Mouse (Mus musculus) CH12.LX (cell line): ENCODE data around the gene Cntn1. TPM values are rescaled to one million over a fixed set of nuclear protein-coding genes. Genes with fewer than 3 reads are reported as not detected.

ENCODE experiments used
- DNase-seq: peaks from one replicate; pipeline ENCODE4 v3.0.0-alpha.2; 2013; ENCODE audit errors: extremely low read depth
- H3K27ac ChIP-seq: 2 replicates; pipeline ENCODE4 v1.5.1; 2012; ENCODE audit warnings: low read depth, mild to moderate bottlenecking, control low read depth, moderate library complexity; ENCODE audit not compliant: insufficient read depth
- H3K27me3 ChIP-seq: replicated peaks from 2 replicates; pipeline ENCODE3; 2012; ENCODE audit warnings: inconsistent platforms
- H3K36me3 ChIP-seq, 2 experiments: replicated peaks in 1 of 2; 2 replicates each; pipeline versions ENCODE3 to v1.6.1; 2012; ENCODE audit warnings: inconsistent platforms in 1 of 2, low read length in 1 of 2, mild to moderate bottlenecking in 1 of 2, mixed read lengths in 1 of 2, moderate library complexity in 1 of 2; ENCODE audit not compliant: control insufficient read depth in 1 of 2, insufficient read depth in 1 of 2
- H3K4me1 ChIP-seq, 2 experiments: 2 replicates each; pipeline ENCODE4 v1.6.1; 2012; ENCODE audit warnings: inconsistent platforms in 1 of 2, moderate library complexity in 1 of 2; ENCODE audit not compliant: insufficient read depth in 2 of 2, control insufficient read depth in 1 of 2
- H3K4me2 ChIP-seq: 2 replicates; pipeline ENCODE4 v1.6.1; 2012; ENCODE audit warnings: low read depth, mild to moderate bottlenecking, control low read depth; ENCODE audit not compliant: poor library complexity, insufficient read depth, severe bottlenecking
- H3K4me3 ChIP-seq, 3 experiments: fragments of 150-350 bp in 1 of 3; sonication (generic) in 1 of 3; replicated peaks in 1 of 3; 2 replicates each; pipeline versions ENCODE3 to v1.5.1; 2011 to 2012; ENCODE audit warnings: low read depth in 2 of 3, low read length in 2 of 3, mild to moderate bottlenecking in 2 of 3, moderate library complexity in 2 of 3, control low read depth in 1 of 3, improper control_type of control experiment in 1 of 3, inconsistent platforms in 1 of 3, mixed read lengths in 1 of 3; ENCODE audit not compliant: poor library complexity in 1 of 3
- H3K79me2 ChIP-seq: replicated peaks from 2 replicates; pipeline ENCODE4 v1.6.1; 2012; ENCODE audit warnings: mild to moderate bottlenecking, moderate library complexity; ENCODE audit not compliant: control insufficient read depth, poor library complexity, insufficient read depth, severe bottlenecking; ENCODE audit errors: extremely low read depth
- H3K9ac ChIP-seq: 2 replicates; pipeline ENCODE4 v1.6.1; 2012; ENCODE audit warnings: low read depth, mild to moderate bottlenecking, control low read depth, moderate library complexity; ENCODE audit not compliant: insufficient read depth
- H3K9me3 ChIP-seq: replicated peaks from 2 replicates; pipeline ENCODE3; 2012; ENCODE audit warnings: low read length, inconsistent platforms, mixed read lengths
- CHD1 ChIP-seq: IDR thresholded peaks from 2 replicates; pipeline ENCODE4 v1.6.1; 2012; ENCODE audit warnings: low read depth, low read length, improper control_type of control experiment, inconsistent platforms
- CTCF ChIP-seq, 2 experiments: IDR thresholded peaks in 1 of 2; conservative IDR thresholded peaks in 1 of 2; 2 replicates each; pipeline ENCODE4 v1.5.1; 2011 to 2012; ENCODE audit warnings: low read depth in 2 of 2, low read length in 2 of 2, improper control_type of control experiment in 1 of 2, inconsistent platforms in 1 of 2, mild to moderate bottlenecking in 1 of 2, moderate library complexity in 1 of 2
- E2F4 ChIP-seq: IDR thresholded peaks from 2 replicates; pipeline ENCODE4 v1.6.1; 2011; ENCODE audit warnings: low read depth, low read length, improper control_type of control experiment; ENCODE audit not compliant: insufficient replicate concordance
- ELF1 ChIP-seq: IDR thresholded peaks from 2 replicates; pipeline ENCODE4 v1.6.1; 2014; ENCODE audit warnings: low read depth, mild to moderate bottlenecking, inconsistent platforms, low read length, improper control_type of control experiment
- ETS1 ChIP-seq: conservative IDR thresholded peaks from 2 replicates; pipeline ENCODE4 v1.6.1; 2012; ENCODE audit warnings: low read depth, mild to moderate bottlenecking, inconsistent platforms, low read length, improper control_type of control experiment, moderate library complexity
- GABPA ChIP-seq: IDR thresholded peaks from 2 replicates; pipeline ENCODE4 v1.6.1; 2012; ENCODE audit warnings: low read depth, low read length, improper control_type of control experiment, inconsistent platforms; ENCODE audit not compliant: insufficient replicate concordance
- MAFK ChIP-seq: IDR thresholded peaks from 2 replicates; pipeline ENCODE4 v1.6.1; 2011; ENCODE audit warnings: low read length, improper control_type of control experiment; ENCODE audit not compliant: insufficient replicate concordance
- MAX ChIP-seq: IDR thresholded peaks from 2 replicates; pipeline ENCODE4 v1.6.1; 2011; ENCODE audit warnings: low read length, improper control_type of control experiment
- MAZ ChIP-seq: IDR thresholded peaks from 2 replicates; pipeline ENCODE4 v1.6.1; 2012; ENCODE audit warnings: low read depth, mild to moderate bottlenecking, inconsistent platforms, low read length, improper control_type of control experiment, moderate library complexity
- MEF2A ChIP-seq: IDR thresholded peaks from 2 replicates; pipeline ENCODE4 v1.6.1; 2014; ENCODE audit warnings: low read depth, mild to moderate bottlenecking, inconsistent platforms, low read length, improper control_type of control experiment, borderline replicate concordance
- NELFE ChIP-seq: IDR thresholded peaks from 2 replicates; pipeline ENCODE4 v1.6.1; 2011; ENCODE audit warnings: low read depth, low read length, improper control_type of control experiment
- NRF1 ChIP-seq: IDR thresholded peaks from 2 replicates; pipeline ENCODE4 v1.6.1; 2014; ENCODE audit warnings: low read depth, mild to moderate bottlenecking, inconsistent platforms, low read length, improper control_type of control experiment, moderate library complexity
- PAX5 ChIP-seq: IDR thresholded peaks from 2 replicates; pipeline ENCODE4 v1.6.1; 2012; ENCODE audit warnings: low read length, inconsistent platforms, mixed read lengths
- POLR2A ChIP-seq: IDR thresholded peaks from 2 replicates; pipeline ENCODE4 v1.6.1; 2011; ENCODE audit warnings: low read depth, mild to moderate bottlenecking, improper control_type of control experiment, low read length
- POLR2AphosphoS2 ChIP-seq: IDR thresholded peaks from 2 replicates; pipeline ENCODE4 v1.6.1; 2011; ENCODE audit warnings: low read depth, low read length, improper control_type of control experiment
- RAD21 ChIP-seq: IDR thresholded peaks from 2 replicates; pipeline ENCODE4 v1.6.1; 2011; ENCODE audit warnings: low read depth, mild to moderate bottlenecking, low read length, improper control_type of control experiment, moderate library complexity
- SIN3A ChIP-seq: IDR thresholded peaks from 2 replicates; pipeline ENCODE4 v1.6.1; 2012; ENCODE audit warnings: low read length, improper control_type of control experiment, inconsistent platforms
- SMC3 ChIP-seq: IDR thresholded peaks from 2 replicates; pipeline ENCODE4 v1.6.1; 2011; ENCODE audit warnings: low read depth, low read length, improper control_type of control experiment
- TBP ChIP-seq: conservative IDR thresholded peaks from 2 replicates; pipeline ENCODE4 v1.6.1; 2011; ENCODE audit warnings: low read depth, low read length, improper control_type of control experiment
- UBTF ChIP-seq: IDR thresholded peaks from 2 replicates; pipeline ENCODE4 v1.6.1; 2012; ENCODE audit warnings: low read depth, mild to moderate bottlenecking, inconsistent platforms, low read length, improper control_type of control experiment, moderate library complexity
- USF1 ChIP-seq: IDR thresholded peaks from 2 replicates; pipeline ENCODE4 v1.6.1; 2014; ENCODE audit warnings: low read depth, mild to moderate bottlenecking, inconsistent platforms, low read length, improper control_type of control experiment
- USF2 ChIP-seq: conservative IDR thresholded peaks from 2 replicates; pipeline ENCODE4 v1.6.1; 2011; ENCODE audit warnings: low read depth, low read length, improper control_type of control experiment
- ZC3H11A ChIP-seq: IDR thresholded peaks from 2 replicates; pipeline ENCODE4 v1.6.1; 2012; ENCODE audit warnings: low read depth, mild to moderate bottlenecking, inconsistent platforms, low read length, improper control_type of control experiment
- ZNF384 ChIP-seq: IDR thresholded peaks from 2 replicates; pipeline ENCODE4 v1.6.1; 2012; ENCODE audit warnings: low read depth, low read length, improper control_type of control experiment, inconsistent platforms
- dilution Hi-C: fragments of 300-500 bp; cut with MboI; formaldehyde crosslinking; loops from 2 replicates; pipeline ENCODE4 v1.14.3; 2020; ENCODE audit warnings: low sequenced_read_pairs; ENCODE audit not compliant: extremely low pct_unique_long_range_greater_than_20kb, extremely low pct_ligation_motif_present
- in situ Hi-C: fragments of 300-500 bp; cut with MboI; formaldehyde crosslinking; loops from 3 replicates; pipeline ENCODE4 v1.14.3; 2019; ENCODE audit warnings: low sequenced_read_pairs, low pct_ligation_motif_present, low pct_unique_long_range_greater_than_20kb, mixed read lengths
- polyA plus RNA-seq: library from polyadenylated mRNA; unstranded; fragments of >175 nt; gene quantifications from 2 replicates; pipeline ENCODE4 v1.2.1, GENCODE M21; 2012; ENCODE audit warnings: low read depth; ENCODE audit not compliant: insufficient read length
- total RNA-seq, 2 experiments: library from RNA; depleted of rRNA; stranded (reverse); fragments of 300-350 nt in 1 of 2; fragments of >200 nt in 1 of 2; gene quantifications; 2 replicates each; pipeline ENCODE4 v1.2.3; 2012 to 2014

Gene Cntn1
- total and polyA plus RNA-seq, 3 experiments: 0.04 TPM; not detected in 2

DNA sequence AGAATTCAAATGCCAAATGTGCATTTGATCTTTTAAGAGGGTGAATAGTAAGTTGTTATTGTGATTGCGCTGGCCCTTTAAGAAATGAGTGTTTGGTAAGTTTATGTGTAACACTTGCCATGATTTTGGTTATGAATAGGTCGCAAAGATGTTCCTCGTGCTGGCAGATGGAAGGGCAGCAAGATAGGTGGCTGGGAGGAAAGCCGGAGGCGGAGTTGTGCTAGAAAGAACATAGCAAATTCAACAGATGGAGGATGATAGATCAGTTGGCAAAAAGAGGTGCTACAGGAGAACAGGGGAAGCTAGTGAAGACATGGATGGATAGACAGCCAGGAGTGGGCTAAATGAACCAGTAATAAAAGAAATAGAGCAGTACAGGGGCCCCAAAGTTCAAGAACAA is 115.3 kb downstream of the Cntn1 start:
- no peaks in the 10 kb centered on the region for H3K36me3 ChIP-seq
- H3K79me2 ChIP-seq: no peaks in the 10 kb centered on the region
- TF ChIP-seq NELFE (no peak), E2F4 (no peak), GABPA (no peak), PAX5 (no peak), ELF1 (no peak), ETS1 (no peak), POLR2A (no peak), MAZ (no peak), POLR2AphosphoS2 (no peak), MAFK (no peak), MEF2A (no peak), TBP (no peak), MAX (no peak), SMC3 (no peak), ZNF384 (no peak), NRF1 (no peak), SIN3A (no peak), CTCF (conservative IDR thresholded peaks at IDR 0.05 in 1 of 2, IDR thresholded peaks at IDR 0.05 in 1 of 2; ENCODE audit: low read depth in 2 of 2, low read length in 2 of 2) (no peak), RAD21 (no peak)
- in situ Hi-C loops: no loop called here
- H3K27me3 ChIP-seq: no peaks in the 10 kb centered on the region
- no peaks in the 10 kb centered on the region for H3K4me1 ChIP-seq
- dilution Hi-C loops: no loop called here
- no peak for DNase-seq
- peaks cover 38% of the 10 kb centered on the region for H3K9me3 ChIP-seq
- no peak overlapping the region for H3K4me3 ChIP-seq
- H3K9ac ChIP-seq: no peak overlapping the region
- no peak overlapping the region for H3K4me2 ChIP-seq
- no peak overlapping the region for H3K27ac ChIP-seq

DNA sequence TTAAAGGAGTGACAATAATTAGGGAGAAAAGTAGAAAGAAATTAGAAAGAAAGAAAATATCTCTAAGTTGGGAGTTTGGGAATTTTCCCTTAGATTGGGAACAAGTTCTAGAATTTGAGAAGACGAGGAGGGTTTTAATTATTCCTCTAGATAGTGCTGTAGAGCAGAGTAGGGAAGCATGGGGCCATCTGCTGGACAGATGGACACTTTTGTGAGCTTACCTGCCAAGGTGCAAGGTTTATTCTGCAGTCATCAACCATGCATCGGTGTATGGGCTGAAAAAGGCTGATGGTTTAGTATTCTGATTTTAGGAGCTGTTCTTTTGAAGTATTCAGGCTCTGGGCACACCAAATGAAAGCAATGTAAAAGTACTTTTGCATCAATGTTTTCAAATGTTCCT is 124.8 kb downstream of the Cntn1 start:
- DNase-seq: no peak
- in situ Hi-C loops (no loop called here), dilution Hi-C loops (no loop called here)
- H3K79me2 ChIP-seq: no peaks in the 10 kb centered on the region
- no peak for TF ChIP-seq ZC3H11A
- no peak for TF ChIP-seq NELFE
- TF ChIP-seq UBTF: no peak
- no peak for TF ChIP-seq CHD1
- TF ChIP-seq USF1: no peak
- no peak for TF ChIP-seq USF2
- H3K4me3 ChIP-seq: no peak overlapping the region
- no peaks in the 10 kb centered on the region for H3K36me3 ChIP-seq
- H3K4me2 ChIP-seq: no peak overlapping the region
- no peaks in the 10 kb centered on the region for H3K27me3 ChIP-seq
- H3K27ac ChIP-seq: no peak overlapping the region
- peaks cover 39% of the 10 kb centered on the region for H3K9me3 ChIP-seq
- H3K4me1 ChIP-seq: no peaks in the 10 kb centered on the region
- H3K9ac ChIP-seq: no peak overlapping the region
